Mouse (Mus musculus): Measurements from ENCODE around the gene Ebf1. TPM values are rescaled to one million over a fixed set of nuclear protein-coding genes. Genes with fewer than 3 reads are reported as not detected.

Gene Ebf1
- total RNA-seq, 4 experiments from 2014 or later: 2.8 to 5.3 (median 3.4) TPM

DNA sequence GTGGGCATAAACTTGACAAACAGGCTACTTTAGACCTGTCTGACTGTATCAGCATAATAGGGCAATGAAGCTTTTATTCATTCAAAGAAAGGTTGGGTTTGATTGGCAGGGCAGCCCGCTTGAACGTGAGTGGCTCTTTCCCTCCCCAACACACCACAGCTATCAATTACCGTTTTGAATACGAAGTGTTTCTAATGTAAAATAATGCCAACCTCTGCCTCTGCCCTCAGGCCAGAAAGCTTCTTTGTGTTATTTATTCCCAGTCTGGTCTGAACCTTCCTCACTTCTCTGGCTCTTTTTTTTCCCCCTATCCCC lies 215.8 kb downstream of the Ebf1 start:
- no peak for DNase-seq (ENCODE audit: low spot score in 2 of 2)

- DNase-seq (ENCODE audit: low spot score in 2 of 2): no peak
These were observed 216.4 kb downstream of the Ebf1 start for GRCm38 (mm10) chr11:44833351-44833996.

- DNase-seq (ENCODE audit: low spot score in 2 of 2): no peak
These were observed 218.0 kb downstream of the Ebf1 start for GRCm38 (mm10) chr11:44835166-44835565.

DNA sequence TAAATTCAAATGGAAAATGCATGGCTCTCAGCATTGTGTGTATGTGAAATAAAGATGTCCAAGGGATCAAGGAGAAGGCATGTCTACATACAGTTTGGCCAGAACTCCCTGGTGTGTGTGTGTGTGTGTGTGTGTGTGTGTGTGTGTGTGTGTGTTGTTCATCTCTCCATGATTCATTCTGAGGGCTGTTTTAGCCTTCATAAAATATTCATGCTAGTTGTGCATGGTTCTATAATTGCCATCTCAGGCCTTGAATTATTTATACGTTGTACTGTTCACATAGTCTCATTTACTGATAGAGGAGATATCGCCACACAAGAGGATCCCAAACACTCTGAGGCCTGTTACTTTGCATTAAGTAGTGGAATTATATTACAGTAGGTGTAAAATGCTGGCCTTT lies 220.5 kb downstream of the Ebf1 start:
- no peak for DNase-seq (ENCODE audit: low spot score in 2 of 2)

GRCm38 (mm10) chr11:44841127-44842056 lies 224.3 kb downstream of the Ebf1 start:
- DNase-seq (ENCODE audit: low spot score in 2 of 2): no peak

- DNase-seq (ENCODE audit: low spot score in 2 of 2): no peak
These were observed 234.8 kb downstream of the Ebf1 start for GRCm38 (mm10) chr11:44851874-44852273.

- DNase-seq (ENCODE audit: low spot score in 2 of 2): no peak
These were observed 235.8 kb downstream of the Ebf1 start for GRCm38 (mm10) chr11:44852921-44853320.

DNA sequence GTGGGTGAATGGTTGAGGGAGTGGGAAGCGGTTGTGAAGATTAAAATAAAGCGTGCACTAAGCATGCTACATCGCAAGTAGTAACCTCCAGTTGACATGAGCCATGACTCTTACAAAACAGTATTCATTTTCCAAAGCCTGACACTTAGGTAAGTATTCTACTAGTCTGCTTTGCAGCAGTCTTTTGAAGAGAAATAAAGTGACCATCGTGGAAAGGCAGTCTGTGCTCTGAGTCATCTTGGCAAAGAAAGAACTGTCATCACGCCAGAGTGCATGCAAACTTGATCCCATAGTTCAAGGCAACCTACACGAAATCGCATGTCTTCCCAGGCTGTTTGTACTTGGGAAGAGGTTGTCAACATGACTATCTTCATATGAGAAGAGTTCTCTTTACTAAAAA lies 237.4 kb downstream of the Ebf1 start:
- no peak for DNase-seq (ENCODE audit: low spot score in 2 of 2)

- DNase-seq (ENCODE audit: low spot score in 2 of 2): no peak
These were observed 244.0 kb downstream of the Ebf1 start for GRCm38 (mm10) chr11:44861108-44861507.

DNA sequence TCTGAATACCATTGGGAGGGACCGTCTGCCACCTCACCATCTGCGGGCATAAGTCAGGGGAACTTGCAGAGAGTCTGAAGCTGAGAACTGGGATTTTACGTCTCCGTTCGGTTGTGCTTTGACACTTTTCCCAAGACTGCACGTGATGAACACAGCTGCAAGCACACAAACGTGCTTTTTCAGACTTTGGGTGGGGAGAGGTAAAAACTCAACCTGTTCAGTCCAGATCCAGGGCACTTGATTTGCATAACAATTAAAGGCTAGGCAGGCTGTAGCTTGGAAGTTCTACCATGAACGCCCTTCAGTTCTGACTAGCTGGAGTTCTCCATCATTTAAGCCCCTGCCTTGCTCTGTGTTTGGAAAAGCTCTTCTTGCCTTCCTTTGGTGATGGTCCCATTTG lies 246.8 kb downstream of the Ebf1 start:
- DNase-seq (ENCODE audit: low spot score in 2 of 2): no peak

DNA sequence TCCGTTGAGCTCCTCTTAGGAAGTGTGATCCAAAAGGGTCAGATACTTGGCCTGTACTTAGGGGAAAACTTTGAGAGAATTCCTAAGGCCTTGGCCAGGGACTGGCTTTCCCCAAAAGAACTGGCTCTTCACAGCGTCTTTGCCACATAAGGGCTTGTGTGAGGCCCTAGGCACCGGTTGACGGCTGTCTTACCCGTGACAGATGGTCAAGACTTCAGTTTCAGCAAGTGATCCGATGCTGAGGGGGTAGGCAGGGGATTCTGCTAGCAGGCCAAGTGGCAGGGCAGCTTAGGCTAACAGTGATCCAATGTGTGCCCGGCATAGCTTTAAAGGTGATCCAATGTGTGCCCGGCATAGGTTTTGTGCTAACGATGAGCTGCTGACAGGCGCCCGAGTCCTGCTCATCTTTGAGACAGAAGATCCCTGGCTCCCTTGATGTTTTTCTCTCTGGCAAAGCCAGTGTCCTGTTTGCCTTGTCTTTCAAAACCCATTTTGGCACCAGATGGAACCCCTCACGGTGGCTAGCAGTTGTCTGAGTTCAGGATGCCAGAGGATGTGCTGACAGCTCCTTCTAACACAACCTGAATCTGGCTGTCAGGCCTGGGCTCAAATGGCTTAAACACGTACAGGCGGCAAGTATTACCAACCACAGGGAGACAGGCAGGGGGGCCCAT lies 249.5 kb downstream of the Ebf1 start:
- no peak for DNase-seq (ENCODE audit: low spot score in 2 of 2)

DNA sequence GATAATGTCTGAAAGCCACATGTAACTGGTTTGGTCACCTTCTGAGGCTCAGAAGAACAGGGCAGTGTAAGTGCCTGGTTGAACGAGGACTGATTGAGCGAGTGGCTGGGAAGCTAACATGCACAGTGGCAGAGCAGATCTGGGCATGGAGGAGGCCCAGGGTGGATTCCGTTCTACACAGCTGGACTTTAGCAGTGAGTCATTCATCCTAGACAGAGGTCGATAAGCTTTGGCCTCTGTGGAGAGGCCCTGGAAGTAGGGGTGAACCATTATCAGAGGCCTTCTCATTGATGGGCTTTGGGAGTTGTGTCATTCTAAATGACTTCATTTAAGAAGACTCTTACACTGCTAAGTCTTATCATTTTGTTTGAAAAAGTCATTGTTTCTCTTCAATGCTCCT lies 250.3 kb downstream of the Ebf1 start:
- no peak for DNase-seq (ENCODE audit: low spot score in 2 of 2)

GRCm38 (mm10) chr11:44873876-44874275 lies 256.8 kb downstream of the Ebf1 start:
- DNase-seq (ENCODE audit: low spot score in 2 of 2): no peak

DNA sequence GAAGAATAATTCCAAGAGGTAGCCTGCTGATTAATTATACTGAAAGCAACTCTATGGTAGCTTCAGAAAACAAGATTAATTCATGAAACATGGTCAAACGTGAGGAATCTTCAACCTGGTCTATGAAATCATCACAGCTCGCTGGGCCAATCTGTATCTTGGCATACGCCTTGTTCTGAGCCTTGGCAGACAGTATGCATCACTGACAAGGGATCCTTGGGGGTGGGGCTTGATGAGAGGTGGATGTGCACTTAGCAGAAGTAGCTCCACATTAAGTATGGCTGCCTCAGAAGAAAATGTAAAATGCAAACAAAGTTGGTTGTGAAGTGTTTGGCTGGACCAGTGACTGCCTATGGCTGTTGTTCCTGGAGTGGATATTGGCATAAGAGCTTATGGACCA lies 258.1 kb downstream of the Ebf1 start:
- DNase-seq (ENCODE audit: low spot score in 2 of 2): no peak

- no peak for DNase-seq (ENCODE audit: low spot score in 2 of 2)
These were observed 264.1 kb downstream of the Ebf1 start for GRCm38 (mm10) chr11:44881056-44881683.

DNA sequence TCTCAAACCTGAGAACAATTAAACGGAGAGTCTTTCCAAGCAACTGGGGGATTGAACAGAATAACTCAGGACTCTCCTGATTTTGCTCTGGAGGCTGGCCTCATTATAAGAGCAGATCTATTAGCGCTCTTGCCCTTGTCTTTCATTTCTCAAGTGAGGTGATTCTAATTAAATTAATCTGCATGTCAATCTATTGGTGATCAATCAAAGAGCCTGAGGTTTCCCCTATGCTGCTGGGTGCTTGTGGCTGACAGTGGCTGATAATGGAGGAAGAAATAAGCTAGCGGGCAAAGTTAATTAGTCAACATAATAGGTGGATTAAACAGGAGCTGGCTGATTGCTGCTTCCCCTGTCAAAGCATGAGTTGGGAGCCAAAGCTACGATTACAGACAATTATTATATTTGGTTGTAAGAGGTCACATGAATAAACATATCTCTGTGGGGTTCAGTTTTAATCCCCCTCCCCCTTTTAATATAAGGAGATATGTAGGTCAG lies 265.4 kb downstream of the Ebf1 start:
- no peak for DNase-seq (ENCODE audit: low spot score in 2 of 2)

- DNase-seq (ENCODE audit: low spot score in 2 of 2): no peak
These were observed 267.2 kb downstream of the Ebf1 start for GRCm38 (mm10) chr11:44884337-44884736.

GRCm38 (mm10) chr11:44886897-44887296 lies 269.8 kb downstream of the Ebf1 start:
- DNase-seq (ENCODE audit: low spot score in 2 of 2): no peak

DNA sequence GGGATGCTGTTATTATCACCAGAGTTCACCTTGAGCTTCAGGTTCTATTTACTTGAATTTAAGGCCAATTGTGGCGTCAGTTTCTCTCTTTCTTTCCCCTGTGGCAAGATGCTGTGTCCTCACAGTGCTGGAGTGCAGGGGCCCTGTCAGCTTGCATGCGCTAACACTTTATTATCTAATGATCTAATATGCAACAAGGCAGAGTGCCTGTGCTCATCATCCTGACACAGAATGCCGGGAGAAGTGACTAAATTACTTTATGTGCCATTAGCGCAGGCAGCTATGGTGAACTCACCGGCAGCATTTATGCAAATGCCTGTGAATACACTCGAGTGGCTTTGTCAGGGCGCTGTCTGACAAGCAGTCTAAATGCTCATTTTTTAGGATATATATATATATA lies 270.6 kb downstream of the Ebf1 start:
- DNase-seq (ENCODE audit: low spot score in 2 of 2): no peak

DNA sequence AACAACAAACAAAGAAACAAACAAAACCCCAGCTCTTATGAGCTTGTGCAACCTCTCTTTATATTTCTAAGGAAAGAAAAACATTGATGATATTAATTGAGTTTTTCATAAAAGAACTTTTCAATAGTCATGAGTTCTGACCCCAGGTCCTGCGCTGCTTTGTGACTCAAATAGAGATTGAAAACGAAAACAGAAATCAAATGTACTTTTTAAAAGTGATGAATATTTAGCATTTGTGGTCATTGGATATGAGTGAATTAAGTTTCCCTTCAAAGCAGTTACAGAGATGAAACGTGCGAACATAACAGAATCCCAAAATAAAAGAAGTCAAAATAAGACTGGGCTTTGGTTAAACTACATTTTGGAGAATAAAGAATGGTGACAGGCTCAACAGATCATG lies 271.3 kb downstream of the Ebf1 start:
- no peak for DNase-seq (ENCODE audit: low spot score in 2 of 2)

DNA sequence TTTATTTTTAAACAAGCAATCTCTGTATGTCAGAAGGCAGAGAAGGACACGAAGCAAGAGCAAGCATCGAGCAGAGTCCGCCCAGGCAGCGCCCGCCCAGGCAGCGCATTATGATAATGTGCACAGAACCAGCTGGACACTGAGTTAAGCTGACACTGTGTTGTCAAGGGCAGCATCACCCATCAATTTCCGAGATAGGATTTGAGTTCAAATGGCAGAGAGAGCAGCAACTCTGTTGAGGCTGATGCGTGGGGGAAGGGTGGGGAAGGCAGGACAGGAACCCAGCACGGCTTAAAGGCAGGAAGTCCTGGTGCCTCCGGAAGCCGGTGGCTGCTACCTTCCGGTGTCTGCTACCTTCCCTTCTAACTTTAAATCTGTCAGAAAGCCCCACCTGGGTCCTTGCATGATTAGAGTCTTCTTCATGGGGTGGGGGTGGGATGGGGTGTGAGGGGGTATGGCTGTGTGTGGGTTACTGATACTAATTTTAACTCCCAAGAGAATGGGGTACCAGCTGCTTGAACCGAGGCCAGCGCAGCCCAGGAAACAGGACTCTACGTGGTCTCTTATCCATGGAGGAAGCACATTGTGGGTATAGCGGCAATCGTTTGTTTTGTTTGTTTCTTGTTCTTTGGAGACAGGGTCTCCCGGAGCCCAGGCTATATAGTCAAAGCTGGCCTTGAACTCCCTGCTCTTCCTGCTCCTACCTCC lies 275.9 kb downstream of the Ebf1 start:
- DNase-seq (ENCODE audit: low spot score in 2 of 2): no peak
